Mouse (Mus musculus) myocyte (in vitro differentiated cells): Measurements from ENCODE around the gene Myrf. TPM values are rescaled to one million over a fixed set of nuclear protein-coding genes. Genes with fewer than 3 reads are reported as not detected.

ENCODE experiments used
- H3K27me3 ChIP-seq: one replicate; pipeline ENCODE4 v1.6.1; 2011; ENCODE audit not compliant: control insufficient read depth, insufficient read depth, insufficient read length
- H3K36me3 ChIP-seq: one replicate; pipeline ENCODE4 v1.6.1; 2011; ENCODE audit not compliant: control insufficient read depth, insufficient read depth
- H3K4me2 ChIP-seq: one replicate; pipeline ENCODE4 v1.6.1; 2011; ENCODE audit warnings: low read depth, control low read depth
- H3K4me3 ChIP-seq: one replicate; pipeline ENCODE4 v1.5.1; 2011; ENCODE audit warnings: mild to moderate bottlenecking, control low read depth, moderate library complexity
- H3K79me2 ChIP-seq: one replicate; pipeline ENCODE4 v1.6.1; 2011; ENCODE audit not compliant: control insufficient read depth, insufficient read depth
- H3ac ChIP-seq: one replicate; pipeline ENCODE4 v1.6.1; 2011; ENCODE audit not compliant: control insufficient read depth, insufficient read length
- CEBPB ChIP-seq: IDR thresholded peaks from 2 replicates; pipeline ENCODE4 v1.6.1; 2011; ENCODE audit warnings: mild to moderate bottlenecking, moderate library complexity; ENCODE audit not compliant: poor library complexity, insufficient read depth, severe bottlenecking
- E2F4 ChIP-seq: IDR thresholded peaks from one replicate; pipeline ENCODE4 v1.6.1; 2011; ENCODE audit warnings: mild to moderate bottlenecking, control low read depth, moderate library complexity; ENCODE audit not compliant: insufficient read depth
- MAX ChIP-seq: IDR thresholded peaks from one replicate; pipeline ENCODE4 v1.6.1; 2011; ENCODE audit warnings: low read depth, mild to moderate bottlenecking, control low read depth
- MYOD1 ChIP-seq, 3 experiments: IDR thresholded peaks; one replicate each; pipeline ENCODE4 v1.6.1; 2011; ENCODE audit warnings: control low read depth in 2 of 3, low read depth in 2 of 3, mild to moderate bottlenecking in 2 of 3, moderate library complexity in 1 of 3; ENCODE audit not compliant: insufficient read length in 2 of 3, control insufficient read depth in 1 of 3
- MYOG ChIP-seq, 3 experiments: IDR thresholded peaks; one replicate each; pipeline ENCODE4 v1.6.1; 2011; ENCODE audit warnings: control low read depth in 2 of 3, low read depth in 2 of 3, mild to moderate bottlenecking in 2 of 3; ENCODE audit not compliant: insufficient read length in 2 of 3, control insufficient read depth in 1 of 3, insufficient read depth in 1 of 3
- POLR2A ChIP-seq: IDR thresholded peaks from one replicate; pipeline ENCODE4 v1.6.1; 2011; ENCODE audit warnings: low read depth, mild to moderate bottlenecking, control low read depth, moderate library complexity; ENCODE audit not compliant: insufficient read length
- POLR2AphosphoS2 ChIP-seq: IDR thresholded peaks from one replicate; pipeline ENCODE4 v1.6.1; 2011; ENCODE audit warnings: low read depth, control low read depth; ENCODE audit not compliant: insufficient read length
- REST ChIP-seq: IDR thresholded peaks from one replicate; pipeline ENCODE4 v1.6.1; 2011; ENCODE audit warnings: mild to moderate bottlenecking, control low read depth, moderate library complexity; ENCODE audit not compliant: insufficient read depth, insufficient read length
- SRF ChIP-seq: IDR thresholded peaks from one replicate; pipeline ENCODE4 v1.6.1; 2011; ENCODE audit warnings: low read depth; ENCODE audit not compliant: control insufficient read depth, insufficient read length
- TCF12 ChIP-seq: IDR thresholded peaks from one replicate; pipeline ENCODE4 v1.6.1; 2011; ENCODE audit warnings: mild to moderate bottlenecking, control low read depth; ENCODE audit not compliant: poor library complexity, insufficient read depth, severe bottlenecking
- TCF3 ChIP-seq: IDR thresholded peaks from one replicate; pipeline ENCODE4 v1.6.1; 2011; ENCODE audit warnings: low read depth, control low read depth; ENCODE audit not compliant: insufficient read length
- USF1 ChIP-seq: IDR thresholded peaks from one replicate; pipeline ENCODE4 v1.6.1; 2011; ENCODE audit warnings: low read depth, mild to moderate bottlenecking, control low read depth, moderate library complexity
- polyA plus RNA-seq: library from polyadenylated mRNA; unstranded; fragments of >200 nt; fragmentation: generic; extraction: Trizol; gene quantifications from one replicate; pipeline ENCODE4 v1.2.1, GENCODE M21; 2012; ENCODE audit warnings: missing spikeins

The Myrf gene
- polyA plus RNA-seq, 1 experiment = 1.5 TPM

DNA sequence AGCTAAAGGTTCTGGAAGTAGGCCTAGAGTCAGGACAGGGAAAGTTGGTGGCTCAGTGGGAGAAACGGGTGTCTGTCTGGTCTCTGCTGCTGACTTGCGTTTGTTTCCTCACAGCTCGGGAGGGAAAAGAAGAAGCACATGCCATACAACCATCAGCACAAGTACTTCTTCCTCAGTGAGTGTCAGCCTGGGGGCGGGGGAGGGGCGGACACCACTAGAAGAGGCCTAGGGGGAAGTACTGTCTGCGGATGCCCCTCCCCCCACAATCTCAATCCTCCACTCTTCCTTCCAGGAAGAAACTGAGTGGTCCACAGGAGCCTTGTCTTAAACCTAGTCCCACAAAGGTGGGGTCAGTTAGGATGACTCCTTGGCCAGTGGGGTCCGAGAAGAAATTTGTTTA lies 49.2 kb downstream of the Myrf start:
- peaks cover 61% of the 10 kb centered on the region for H3K36me3 ChIP-seq
- no peak overlapping the region for H3ac ChIP-seq
- no peak overlapping the region for H3K4me3 ChIP-seq
- no peak for TF ChIP-seq MYOG (IDR thresholded peaks at IDR 0.05; ENCODE audit: control insufficient read depth in 1 of 3, insufficient read depth in 1 of 3, insufficient read length in 2 of 3, low read depth in 2 of 3)
- TF ChIP-seq REST = no peak
- TF ChIP-seq MAX = no peak
- no peak for TF ChIP-seq TCF3
- no peak for TF ChIP-seq SRF
- peaks cover 11% of the 10 kb centered on the region for H3K79me2 ChIP-seq
- H3K4me2 ChIP-seq = no peak overlapping the region
- H3K27me3 ChIP-seq = no peaks in the 10 kb centered on the region

DNA sequence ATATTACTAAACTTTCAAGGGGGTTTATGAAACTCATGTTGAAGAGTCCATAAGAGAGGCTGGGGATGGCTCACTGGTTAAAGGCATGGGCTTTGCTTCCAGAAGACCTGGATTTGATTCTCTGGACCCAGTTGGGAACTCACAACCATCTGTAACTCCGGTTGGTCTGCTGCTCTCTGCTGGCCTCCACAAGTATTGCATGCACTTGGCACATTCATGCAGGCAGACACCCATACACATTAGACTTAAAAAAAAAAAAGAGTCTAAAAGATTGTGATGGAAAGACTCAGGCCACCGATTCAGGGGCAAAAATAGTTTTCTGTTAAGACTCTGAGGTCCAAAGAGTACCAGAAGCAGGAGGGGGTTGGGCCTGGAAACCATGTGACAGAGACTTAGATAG lies 49.8 kb downstream of the Myrf start:
- Histone ChIP-seq H3K4me2 (no peak overlapping the region), H3K36me3 (peaks cover 66% of the 10 kb centered on the region), H3K27me3 (no peaks in the 10 kb centered on the region), H3K79me2 (peaks cover 16% of the 10 kb centered on the region), H3ac (no peak overlapping the region), H3K4me3 (no peak overlapping the region)
- TF ChIP-seq REST (no peak), POLR2AphosphoS2 (no peak), CEBPB (no peak), E2F4 (no peak), POLR2A (no peak)

DNA sequence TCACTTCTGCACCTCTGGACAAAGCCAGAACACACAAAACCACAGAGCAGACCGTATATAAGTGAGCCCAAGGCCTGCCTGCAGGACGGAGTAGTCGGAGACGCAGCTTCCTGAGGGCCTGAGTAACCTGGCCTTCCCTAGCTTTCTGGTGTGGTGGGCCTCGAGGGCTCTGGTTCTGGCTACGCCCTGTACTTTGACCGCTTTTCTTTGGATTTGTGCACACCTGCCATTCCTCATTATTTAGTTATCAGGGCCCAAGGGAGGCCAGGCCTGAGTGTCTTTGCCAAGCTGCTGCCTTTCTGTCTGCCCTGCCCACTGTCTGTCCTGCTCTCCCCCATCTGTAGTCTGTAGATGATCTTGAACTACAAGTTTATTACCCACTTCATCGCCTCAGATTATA lies 50.6 kb downstream of the Myrf start:
- Histone ChIP-seq H3K4me3 (no peak overlapping the region), H3ac (no peak overlapping the region), H3K27me3 (no peaks in the 10 kb centered on the region), H3K36me3 (peaks cover 72% of the 10 kb centered on the region), H3K4me2 (no peak overlapping the region), H3K79me2 (peaks cover 25% of the 10 kb centered on the region)
- TF ChIP-seq MAX (no peak), SRF (no peak), CEBPB (no peak), REST (no peak), POLR2AphosphoS2 (no peak), MYOG (IDR thresholded peaks at IDR 0.05; ENCODE audit: control insufficient read depth in 1 of 3, insufficient read depth in 1 of 3, insufficient read length in 2 of 3, low read depth in 2 of 3) (no peak), TCF3 (no peak)

DNA sequence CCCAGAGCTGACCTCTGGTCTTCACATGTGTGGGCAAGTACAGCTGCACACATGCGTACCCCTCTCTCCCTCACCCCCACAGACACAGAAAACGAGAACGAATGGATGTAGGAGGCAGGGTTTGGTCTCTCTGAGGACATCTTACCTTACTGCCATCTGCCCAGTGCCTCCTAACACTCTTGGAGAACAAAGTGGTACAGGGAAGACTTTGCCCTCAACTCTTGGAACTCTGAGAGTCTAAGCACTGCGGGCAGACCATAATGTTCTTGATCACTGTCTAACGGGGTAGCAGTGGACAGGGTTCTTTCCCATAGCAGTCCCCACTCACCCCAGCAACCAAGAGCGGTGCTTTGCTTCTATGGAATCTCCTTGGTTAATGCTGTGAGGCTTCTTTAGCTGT lies 51.5 kb downstream of the Myrf start:
- Histone ChIP-seq H3K27me3 (no peaks in the 10 kb centered on the region), H3K4me2 (no peak overlapping the region), H3K79me2 (peaks cover 34% of the 10 kb centered on the region), H3K36me3 (peaks cover 72% of the 10 kb centered on the region), H3ac (no peak overlapping the region), H3K4me3 (no peak overlapping the region)
- TF ChIP-seq MAX (no peak), SRF (no peak), E2F4 (no peak), POLR2A (no peak), TCF3 (no peak), REST (no peak), CEBPB (no peak), MYOG (IDR thresholded peaks at IDR 0.05; ENCODE audit: control insufficient read depth in 1 of 3, insufficient read depth in 1 of 3, insufficient read length in 2 of 3, low read depth in 2 of 3) (no peak)

DNA sequence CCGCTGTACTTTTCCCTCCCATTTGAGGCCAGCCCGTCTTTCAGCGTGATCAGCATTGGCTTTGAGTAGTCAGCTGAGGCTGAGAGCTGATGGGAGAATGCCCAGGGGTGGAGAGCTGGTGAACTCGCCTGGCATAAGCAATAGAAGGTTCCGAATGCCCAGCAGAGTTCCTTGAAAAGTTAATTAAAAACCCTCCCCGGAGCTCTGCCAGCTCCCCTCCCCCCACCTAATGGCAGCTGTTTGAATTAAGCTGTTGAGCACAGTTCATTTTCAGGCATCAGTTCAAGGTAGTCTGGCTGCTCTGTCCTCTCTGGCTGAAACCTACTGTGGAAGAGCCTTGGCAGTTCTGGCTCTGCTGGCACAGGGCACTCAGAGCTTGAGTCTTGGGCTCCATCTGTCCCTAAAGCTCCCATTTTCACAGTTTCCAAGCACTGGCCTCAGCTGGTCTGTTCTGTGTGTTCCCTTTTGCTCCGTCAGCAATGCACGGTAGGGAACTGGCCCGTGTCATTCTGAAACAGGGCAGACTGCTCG lies 52.2 kb downstream of the Myrf start:
- Histone ChIP-seq H3K27me3 (no peaks in the 10 kb centered on the region), H3K4me3 (no peak overlapping the region), H3K36me3 (peaks cover 66% of the 10 kb centered on the region), H3K4me2 (no peak overlapping the region), H3ac (no peak overlapping the region), H3K79me2 (peaks cover 41% of the 10 kb centered on the region)
- TF ChIP-seq E2F4 (no peak), REST (no peak), MAX (no peak), SRF (no peak), USF1 (no peak), MYOG (IDR thresholded peaks at IDR 0.05; ENCODE audit: control insufficient read depth in 1 of 3, insufficient read depth in 1 of 3, insufficient read length in 2 of 3, low read depth in 2 of 3) (no peak)

DNA sequence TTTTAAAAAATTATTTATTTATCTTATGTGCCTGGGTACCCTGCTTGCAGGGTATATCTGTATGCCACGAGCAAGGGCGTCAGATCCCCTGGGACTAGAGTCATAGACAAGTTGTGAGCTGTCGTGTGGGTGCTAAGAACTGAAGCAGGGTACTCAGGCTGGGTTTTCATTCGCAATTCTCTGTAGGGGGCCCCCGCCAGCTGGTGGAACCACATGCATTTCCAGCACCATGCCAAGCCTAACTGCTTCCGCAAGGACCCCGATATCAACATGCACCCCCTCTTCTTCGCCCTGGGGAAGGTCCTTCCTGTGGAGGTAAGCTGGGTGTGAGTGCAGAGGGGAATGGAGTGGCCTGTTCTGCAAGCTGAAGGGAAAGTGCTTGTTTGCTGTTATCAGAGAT lies 54.0 kb downstream of the Myrf start:
- H3K4me3 ChIP-seq = no peak overlapping the region
- peaks cover 57% of the 10 kb centered on the region for H3K36me3 ChIP-seq
- H3K79me2 ChIP-seq = peaks cover 43% of the 10 kb centered on the region
- no peak overlapping the region for H3K4me2 ChIP-seq
- H3K27me3 ChIP-seq = no peaks in the 10 kb centered on the region
- no peak overlapping the region for H3ac ChIP-seq
- TF ChIP-seq REST (no peak), POLR2AphosphoS2 (no peak), TCF12 (no peak), POLR2A (no peak), E2F4 (no peak), MAX (no peak), MYOG (IDR thresholded peaks at IDR 0.05; ENCODE audit: control insufficient read depth in 1 of 3, insufficient read depth in 1 of 3, insufficient read length in 2 of 3, low read depth in 2 of 3) (no peak), USF1 (no peak), CEBPB (no peak), MYOD1 (IDR thresholded peaks at IDR 0.05; ENCODE audit: control insufficient read depth in 1 of 3, insufficient read length in 2 of 3, low read depth in 2 of 3) (no peak), TCF3 (no peak), SRF (no peak)
